Mouse (Mus musculus): ENCODE measurements around the gene Rdh16f1. TPM values are rescaled to one million over a fixed set of nuclear protein-coding genes. Genes with fewer than 3 reads are reported as not detected.
"Not testable (repeated sequence)": the region's sequence is repeated elsewhere in the genome, so short reads cannot be mapped to it uniquely, and the experiment has no call there.

Gene Rdh16f1
- polyA plus RNA-seq, 1 experiment = not detected

DNA sequence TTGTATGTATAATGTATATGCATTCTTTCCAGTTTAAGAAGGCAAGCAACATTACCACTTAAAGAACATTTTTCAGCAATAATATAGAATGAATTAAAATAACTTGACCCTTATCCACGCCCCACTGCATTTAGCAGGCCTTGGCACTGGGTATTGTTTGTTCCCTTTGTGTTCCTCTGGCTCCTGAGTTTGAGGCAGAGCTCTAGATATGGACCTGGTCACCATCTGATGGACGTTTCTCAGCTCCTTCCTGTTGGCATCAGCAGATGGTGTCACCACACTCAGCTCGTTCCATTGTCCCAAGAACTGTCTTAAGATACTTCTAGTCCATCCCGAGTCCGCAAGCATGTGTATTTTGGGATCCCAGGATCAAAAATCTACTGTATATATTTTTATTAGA is 42.6 kb downstream of the Rdh16f1 start:
- H3K27ac ChIP-seq (ENCODE audit: control insufficient read depth, insufficient read depth, low read depth, low read length) = no peak overlapping the region
- no peak for TF ChIP-seq CTCF (IDR thresholded peaks at IDR 0.05; ENCODE audit: control insufficient read depth, insufficient read depth, insufficient replicate concordance, low read depth, low read length)
- H3K4me3 ChIP-seq (ENCODE audit: control insufficient read depth, low read depth, low read length) = no peak overlapping the region
- no peaks in the 10 kb centered on the region for H3K4me1 ChIP-seq (ENCODE audit: control insufficient read depth, insufficient read depth, low read length)
- no peaks in the 10 kb centered on the region for H3K36me3 ChIP-seq (ENCODE audit: control insufficient read depth, insufficient read depth, low read length)
- no peaks in the 10 kb centered on the region for H3K27me3 ChIP-seq (ENCODE audit: control insufficient read depth, insufficient read depth, low read length)

DNA sequence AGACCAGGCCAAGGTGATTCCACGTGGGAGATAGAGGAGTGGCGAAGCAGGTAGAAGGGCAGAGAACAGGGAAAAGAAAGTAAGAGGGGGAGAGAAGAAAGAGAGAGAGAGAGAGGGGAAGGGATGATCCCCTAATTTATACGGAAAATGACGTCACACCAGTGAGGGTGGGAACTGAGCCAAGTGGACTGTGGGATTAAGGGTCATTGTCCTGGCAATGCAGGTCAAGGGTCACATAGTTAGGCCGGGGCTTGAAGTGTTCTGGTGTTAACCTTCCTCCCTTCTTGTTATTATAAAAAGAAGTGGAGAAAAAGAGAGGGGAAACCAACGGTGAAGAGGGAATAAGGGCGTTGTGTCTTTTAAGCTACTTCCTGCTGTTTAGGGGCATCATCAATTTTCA is 44.8 kb downstream of the Rdh16f1 start:
- Histone ChIP-seq H3K36me3 (ENCODE audit: control insufficient read depth, insufficient read depth, low read length) (no peaks in the 10 kb centered on the region), H3K4me3 (ENCODE audit: control insufficient read depth, low read depth, low read length) (no peak overlapping the region), H3K27ac (ENCODE audit: control insufficient read depth, insufficient read depth, low read depth, low read length) (no peak overlapping the region), H3K27me3 (ENCODE audit: control insufficient read depth, insufficient read depth, low read length) (no peaks in the 10 kb centered on the region), H3K4me1 (ENCODE audit: control insufficient read depth, insufficient read depth, low read length) (no peaks in the 10 kb centered on the region)
- no peak for TF ChIP-seq POLR2A (IDR thresholded peaks at IDR 0.05; ENCODE audit: control insufficient read depth, low read depth, low read length)
- no peak for TF ChIP-seq CTCF (IDR thresholded peaks at IDR 0.05; ENCODE audit: control insufficient read depth, insufficient read depth, insufficient replicate concordance, low read depth, low read length)

DNA sequence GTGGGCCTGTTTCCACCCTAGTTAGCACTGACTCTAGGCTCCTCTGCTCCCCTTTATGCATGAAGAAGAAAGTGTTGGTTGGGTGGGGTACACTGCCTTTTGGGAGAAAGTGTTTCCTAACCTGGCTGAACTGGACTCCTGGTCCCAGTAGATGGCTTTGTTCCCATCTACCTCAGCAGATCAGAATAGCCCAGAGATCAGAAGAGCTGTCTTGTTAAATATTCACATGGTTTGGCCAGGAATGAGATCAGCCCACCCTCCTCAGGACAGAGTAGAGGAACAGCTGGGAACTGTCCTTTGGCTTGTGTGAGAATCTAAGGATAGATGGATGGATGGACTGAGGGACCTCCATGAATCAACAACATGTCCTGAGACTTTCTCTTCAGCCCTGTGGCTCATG is 56.3 kb downstream of the Rdh16f1 start:
- H3K27ac ChIP-seq (ENCODE audit: control insufficient read depth, insufficient read depth, low read depth, low read length) = no peak overlapping the region
- TF ChIP-seq CTCF (IDR thresholded peaks at IDR 0.05; ENCODE audit: control insufficient read depth, insufficient read depth, insufficient replicate concordance, low read depth, low read length) = no peak
- no peak for TF ChIP-seq POLR2A (IDR thresholded peaks at IDR 0.05; ENCODE audit: control insufficient read depth, low read depth, low read length)

DNA sequence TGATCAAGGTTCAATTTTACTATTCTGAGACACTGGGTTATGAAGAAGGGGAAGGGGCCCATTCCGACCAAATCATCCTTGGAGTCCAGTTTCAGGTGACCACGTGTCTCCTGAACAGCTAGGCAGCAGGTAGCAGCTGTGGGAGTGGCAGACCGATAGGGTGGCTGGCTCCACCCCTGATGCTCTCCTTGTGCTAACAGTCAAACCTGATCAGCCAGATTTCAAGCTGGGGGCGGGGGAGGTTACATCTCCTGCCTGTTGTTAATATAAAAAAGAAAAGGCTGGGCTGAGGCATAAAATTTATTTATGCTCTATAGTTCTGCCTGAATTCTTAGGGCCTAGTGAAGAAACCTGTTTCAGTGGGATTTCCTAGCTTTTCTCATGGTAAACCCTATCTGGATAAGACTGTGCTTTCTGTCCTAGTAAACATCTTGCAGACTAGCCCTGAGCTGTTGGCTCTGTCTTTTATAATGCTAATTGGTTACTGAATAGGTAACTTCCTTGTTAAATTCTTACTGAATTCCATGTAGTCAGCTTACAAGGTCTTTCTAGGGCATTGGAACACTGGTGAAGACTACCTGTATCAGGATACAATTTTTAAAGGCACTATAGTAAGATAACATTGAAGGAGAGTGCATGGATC is 57.8 kb downstream of the Rdh16f1 start:
- H3K27ac ChIP-seq (ENCODE audit: control insufficient read depth, insufficient read depth, low read depth, low read length); H3K4me1 ChIP-seq (ENCODE audit: control insufficient read depth, insufficient read depth, low read length); H3K27me3 ChIP-seq (ENCODE audit: control insufficient read depth, insufficient read depth, low read length); H3K36me3 ChIP-seq (ENCODE audit: control insufficient read depth, insufficient read depth, low read length); H3K4me3 ChIP-seq (ENCODE audit: control insufficient read depth, low read depth, low read length): not testable (repeated sequence)

More for the DNA sequence above, 56.3 kb downstream of the Rdh16f1 start:
- H3K4me3 ChIP-seq (ENCODE audit: control insufficient read depth, low read depth, low read length) = no peak overlapping the region
- no peaks in the 10 kb centered on the region for H3K36me3 ChIP-seq (ENCODE audit: control insufficient read depth, insufficient read depth, low read length)
- H3K4me1 ChIP-seq (ENCODE audit: control insufficient read depth, insufficient read depth, low read length) = no peaks in the 10 kb centered on the region
- no peaks in the 10 kb centered on the region for H3K27me3 ChIP-seq (ENCODE audit: control insufficient read depth, insufficient read depth, low read length)

DNA sequence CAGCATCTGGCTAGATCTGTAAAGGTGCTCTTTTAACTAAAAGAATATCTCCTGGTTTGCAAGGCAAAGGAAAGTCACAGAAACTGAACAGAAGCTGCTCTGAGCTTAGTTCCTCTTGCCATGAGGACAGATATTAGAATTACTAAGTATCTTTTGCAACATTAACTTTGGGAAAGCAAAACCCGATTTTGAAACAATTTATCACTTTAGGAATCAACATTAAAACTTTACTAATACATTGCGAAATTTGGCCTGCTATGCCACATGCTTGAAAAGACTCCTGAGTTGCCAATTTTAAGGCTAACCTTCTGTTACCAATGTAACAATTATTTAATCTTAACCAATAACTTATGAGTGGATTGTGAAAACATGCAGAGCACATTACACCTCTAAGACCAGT is 62.2 kb downstream of the Rdh16f1 start:
- not testable (repeated sequence) for H3K27me3 ChIP-seq (ENCODE audit: control insufficient read depth, insufficient read depth, low read length)

DNA sequence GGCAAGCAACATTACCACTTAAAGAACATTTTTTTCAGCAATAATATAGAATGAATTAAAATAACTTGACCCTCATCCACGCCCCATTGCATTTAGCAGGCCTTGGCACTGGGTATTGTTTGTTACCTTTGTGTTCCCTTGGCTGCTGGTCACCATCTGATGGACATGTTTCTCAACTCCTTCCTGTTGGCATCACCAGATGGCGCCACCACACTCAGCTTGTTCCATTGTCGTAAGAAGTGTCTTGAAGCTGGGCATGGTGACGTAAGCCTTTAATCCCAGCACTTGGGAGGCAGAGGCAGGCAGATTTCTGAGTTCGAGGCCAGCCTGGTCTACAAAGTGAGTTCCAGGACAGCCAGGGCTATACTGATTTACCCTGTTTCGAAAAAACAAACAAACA is 65.8 kb downstream of the Rdh16f1 start:
- TF ChIP-seq POLR2A (IDR thresholded peaks at IDR 0.05; ENCODE audit: control insufficient read depth, low read depth, low read length) (no peak), CTCF (IDR thresholded peaks at IDR 0.05; ENCODE audit: control insufficient read depth, insufficient read depth, insufficient replicate concordance, low read depth, low read length) (peak; percentile 45; the same call in 1 of the 2 replicates)
- Histone ChIP-seq H3K36me3 (ENCODE audit: control insufficient read depth, insufficient read depth, low read length) (no peaks in the 10 kb centered on the region), H3K27ac (ENCODE audit: control insufficient read depth, insufficient read depth, low read depth, low read length) (no peak overlapping the region), H3K27me3 (ENCODE audit: control insufficient read depth, insufficient read depth, low read length) (no peaks in the 10 kb centered on the region), H3K4me3 (ENCODE audit: control insufficient read depth, low read depth, low read length) (peak overlapping the region; percentile 49), H3K4me1 (ENCODE audit: control insufficient read depth, insufficient read depth, low read length) (no peaks in the 10 kb centered on the region)

More for the DNA sequence above, 62.2 kb downstream of the Rdh16f1 start:
- H3K4me3 ChIP-seq (ENCODE audit: control insufficient read depth, low read depth, low read length); H3K27ac ChIP-seq (ENCODE audit: control insufficient read depth, insufficient read depth, low read depth, low read length); H3K4me1 ChIP-seq (ENCODE audit: control insufficient read depth, insufficient read depth, low read length); H3K36me3 ChIP-seq (ENCODE audit: control insufficient read depth, insufficient read depth, low read length): not testable (repeated sequence)

DNA sequence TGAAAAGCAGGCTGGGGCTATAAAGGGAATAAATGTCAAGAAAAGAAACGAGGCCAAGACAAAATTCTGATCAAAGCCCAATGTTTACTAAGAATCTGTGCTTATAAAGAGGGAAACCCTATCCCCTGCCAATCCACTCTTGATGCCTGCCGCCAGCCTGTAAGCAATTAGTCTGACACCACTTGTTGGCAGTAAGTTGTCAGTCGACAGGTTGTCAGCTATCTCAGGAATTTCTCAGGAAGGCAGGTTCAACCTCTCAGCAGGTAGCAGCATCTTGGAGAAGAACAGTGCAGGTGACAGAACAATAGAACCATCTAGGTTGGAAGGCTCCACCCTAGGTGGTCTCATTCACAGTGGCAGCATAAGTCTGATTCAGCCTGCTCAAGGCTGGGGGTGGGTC is 69.5 kb downstream of the Rdh16f1 start:
- no peak for TF ChIP-seq CTCF (IDR thresholded peaks at IDR 0.05; ENCODE audit: control insufficient read depth, insufficient read depth, insufficient replicate concordance, low read depth, low read length)
- TF ChIP-seq POLR2A (IDR thresholded peaks at IDR 0.05; ENCODE audit: control insufficient read depth, low read depth, low read length) = no peak
- Histone ChIP-seq H3K4me3 (ENCODE audit: control insufficient read depth, low read depth, low read length) (peak overlapping the region; percentile 29), H3K36me3 (ENCODE audit: control insufficient read depth, insufficient read depth, low read length) (no peaks in the 10 kb centered on the region), H3K27me3 (ENCODE audit: control insufficient read depth, insufficient read depth, low read length) (no peaks in the 10 kb centered on the region), H3K27ac (ENCODE audit: control insufficient read depth, insufficient read depth, low read depth, low read length) (no peak overlapping the region), H3K4me1 (ENCODE audit: control insufficient read depth, insufficient read depth, low read length) (no peaks in the 10 kb centered on the region)

DNA sequence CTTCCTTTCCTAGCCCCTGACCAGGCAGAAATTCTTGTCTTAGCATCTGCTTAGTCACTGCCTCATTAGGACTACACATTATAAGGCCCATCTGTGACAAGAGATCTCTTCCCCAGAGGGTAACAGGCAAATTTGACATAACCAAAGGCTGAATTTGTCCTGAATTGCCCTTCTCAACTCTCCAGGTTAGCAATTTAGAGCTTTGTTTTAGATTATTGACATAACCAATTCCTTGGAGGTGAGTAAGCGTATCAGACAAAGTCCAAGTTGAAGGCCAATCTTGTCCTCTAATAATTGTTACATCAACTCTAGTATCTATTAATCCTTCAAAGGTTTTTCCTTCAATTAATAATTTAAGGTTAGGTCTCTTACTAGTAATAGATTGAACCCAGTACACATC is 74.6 kb downstream of the Rdh16f1 start:
- not testable (repeated sequence) for H3K4me1 ChIP-seq (ENCODE audit: control insufficient read depth, insufficient read depth, low read length); H3K4me3 ChIP-seq (ENCODE audit: control insufficient read depth, low read depth, low read length); H3K27me3 ChIP-seq (ENCODE audit: control insufficient read depth, insufficient read depth, low read length); H3K36me3 ChIP-seq (ENCODE audit: control insufficient read depth, insufficient read depth, low read length); H3K27ac ChIP-seq (ENCODE audit: control insufficient read depth, insufficient read depth, low read depth, low read length)

All from testis, adult 2 months (tissue).